In the genomic region with DNA sequence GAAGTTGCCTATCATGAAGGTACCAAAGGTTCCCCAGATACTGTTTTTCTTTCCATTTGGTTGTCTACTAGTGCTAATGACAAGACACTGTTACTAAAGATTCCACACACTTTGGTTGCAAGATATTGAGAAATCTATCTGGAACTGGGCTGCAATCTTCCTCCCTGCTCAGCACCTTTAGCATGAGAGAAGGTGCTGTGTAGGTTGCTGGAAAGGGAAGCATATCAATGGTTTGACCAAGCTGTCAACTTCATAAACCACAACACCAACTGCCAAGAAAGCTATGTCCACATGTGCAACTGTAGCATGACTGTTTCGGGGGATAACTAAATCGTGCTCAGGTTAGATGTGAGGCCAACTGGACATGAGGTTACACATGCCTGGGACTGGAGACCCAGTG, we compare ENCODE assay signal across 23 mouse cellular contexts. TPM values are rescaled to one million over a fixed set of nuclear protein-coding genes. Genes with fewer than 3 reads are reported as not detected.
"Had no signal": no experiment of that assay in that cellular context is flagged by ENCODE, and none has a peak within 500 bp of the region (broad histone marks: within the 10 kb centered on the region; RNA-seq: fewer than 3 reads in every experiment).

No protein-coding gene starts in this region.

- H3K36me3 ChIP-seq: lung, embryonic 15.5 days; midbrain, embryonic 13.5 days; midbrain, embryonic 15.5 days; neural tube, embryonic 12.5 days had no signal

- H3K4me1 ChIP-seq: lung, embryonic 15.5 days; megakaryocyte, embryonic 14.5 days; midbrain, embryonic 13.5 days; midbrain, embryonic 15.5 days; neural tube, embryonic 12.5 days had no signal

- H3K9ac ChIP-seq: liver, postnatal 0 days; lung, embryonic 15.5 days; midbrain, embryonic 13.5 days; midbrain, embryonic 15.5 days; neural tube, embryonic 12.5 days had no signal

- H3K9me3 ChIP-seq: lung, embryonic 15.5 days; midbrain, embryonic 13.5 days; midbrain, embryonic 15.5 days; neural tube, embryonic 12.5 days had no signal

- H3K4me2 ChIP-seq: lung, embryonic 15.5 days; midbrain, embryonic 11.5 days; midbrain, embryonic 13.5 days; midbrain, embryonic 15.5 days; neural tube, embryonic 12.5 days had no signal

- H3K27ac ChIP-seq: lung, embryonic 15.5 days; macrophage; midbrain, embryonic 13.5 days; midbrain, embryonic 15.5 days; neural tube, embryonic 12.5 days had no signal

- H3K27me3 ChIP-seq: lung, embryonic 15.5 days; megakaryocyte, embryonic 14.5 days; midbrain, embryonic 13.5 days; midbrain, embryonic 15.5 days; neural tube, embryonic 12.5 days had no signal

- DNase-seq: liver, postnatal 0 days; lung, adult 2 months; lung, postnatal 14 days; lung, postnatal 36 days; right cerebral cortex, postnatal 14 days; right cerebral cortex, postnatal 4 days; spleen, adult 18-20 months; thymus, adult 18-20 months; thymus, postnatal 14 days; thymus, postnatal 36 days had no signal

- H3K4me3 ChIP-seq: lung, embryonic 15.5 days; megakaryocyte, embryonic 14.5 days; midbrain, embryonic 13.5 days; midbrain, embryonic 15.5 days; neural tube, embryonic 12.5 days had no signal

- ATAC-seq: liver, postnatal 0 days; lung, postnatal 0 days; midbrain, embryonic 13.5 days; midbrain, embryonic 15.5 days had no signal

RNA-seq across cellular contexts. Expression of a gene that starts 7.7 kb away (rescaled TPM):
- total RNA-seq: midbrain, postnatal 0 days had no signal
- polyA plus RNA-seq: liver, postnatal 0 days; lung, adult 2 months; lung, embryonic 15.5 days; lung, postnatal 0 days; macrophage; midbrain, embryonic 13.5 days; midbrain, postnatal 0 days; small intestine, adult 2 months; stomach, embryonic 14.5 days; stomach, embryonic 16.5 days; thymus, postnatal 0 days had no signal
